Mouse (Mus musculus) MEL (cell line): ENCODE measurements around the gene Entr1. TPM values are rescaled to one million over a fixed set of nuclear protein-coding genes. Genes with fewer than 3 reads are reported as not detected.

Source experiments
- DNase-seq: peaks from one replicate; pipeline ENCODE4 v3.0.0; 2011; ENCODE audit warnings: low read depth, low spot score
- H3K27ac ChIP-seq: 2 replicates; pipeline ENCODE4 v1.5.1; 2012; ENCODE audit warnings: low read depth, mild to moderate bottlenecking, control low read depth, low read length, moderate library complexity; ENCODE audit not compliant: control insufficient read depth
- H3K27me3 ChIP-seq, 2 experiments: fragments of 150-350 bp in 1 of 2; sonication (generic) in 1 of 2; 2 replicates each; pipeline ENCODE4 v1.6.1; 2012; ENCODE audit warnings: low read length in 2 of 2, mild to moderate bottlenecking in 2 of 2, improper control_type of control experiment in 1 of 2, moderate library complexity in 1 of 2; ENCODE audit not compliant: insufficient read depth in 2 of 2, control insufficient read depth in 1 of 2
- H3K36me3 ChIP-seq, 2 experiments: 2 replicates each; pipeline ENCODE4 v1.6.1; 2012 to 2014; ENCODE audit warnings: low read length in 2 of 2, improper control_type of control experiment in 1 of 2, inconsistent platforms in 1 of 2, mild to moderate bottlenecking in 1 of 2; ENCODE audit not compliant: insufficient read depth in 2 of 2, control insufficient read depth in 1 of 2
- H3K4me1 ChIP-seq, 2 experiments: fragments of 150-350 bp in 1 of 2; sonication (generic) in 1 of 2; 2 replicates each; pipeline ENCODE4 v1.6.1; 2012; ENCODE audit warnings: low read length in 2 of 2, improper control_type of control experiment in 1 of 2, mild to moderate bottlenecking in 1 of 2; ENCODE audit not compliant: insufficient read depth in 2 of 2, control insufficient read depth in 1 of 2
- H3K4me3 ChIP-seq, 2 experiments: fragments of 150-350 bp in 1 of 2; sonication (generic) in 1 of 2; 2 replicates each; pipeline ENCODE4 v1.5.1; 2012; ENCODE audit warnings: low read depth in 2 of 2, low read length in 2 of 2, mild to moderate bottlenecking in 2 of 2, moderate library complexity in 2 of 2, control low read depth in 1 of 2, improper control_type of control experiment in 1 of 2; ENCODE audit not compliant: control insufficient read depth in 1 of 2, insufficient read depth in 1 of 2
- H3K79me2 ChIP-seq: 2 replicates; pipeline ENCODE4 v1.6.1; 2012; ENCODE audit warnings: mild to moderate bottlenecking, low read length, moderate library complexity; ENCODE audit not compliant: control insufficient read depth, poor library complexity, insufficient read depth
- H3K9ac ChIP-seq: 2 replicates; pipeline ENCODE4 v1.6.1; 2012; ENCODE audit warnings: low read depth, mild to moderate bottlenecking, control low read depth, low read length, moderate library complexity; ENCODE audit not compliant: control insufficient read depth, poor library complexity, severe bottlenecking
- H3K9me3 ChIP-seq: fragments of 150-350 bp; sonication (generic); replicated peaks from 2 replicates; pipeline ENCODE4 v1.6.1; 2012; ENCODE audit warnings: mild to moderate bottlenecking, low read length, improper control_type of control experiment, moderate library complexity; ENCODE audit not compliant: insufficient read depth
- CHD1 ChIP-seq: IDR thresholded peaks from 2 replicates; pipeline ENCODE4 v1.6.1; 2012; ENCODE audit warnings: low read depth, mild to moderate bottlenecking, inconsistent platforms, low read length, improper control_type of control experiment
- CTCF ChIP-seq, 3 experiments: IDR thresholded peaks in 2 of 3; conservative IDR thresholded peaks in 1 of 3; 2 replicates each; pipeline ENCODE4 v1.5.1; 2011 to 2012; ENCODE audit warnings: low read length in 3 of 3, low read depth in 2 of 3, mild to moderate bottlenecking in 2 of 3, improper control_type of control experiment in 1 of 3, inconsistent platforms in 1 of 3, mixed read lengths in 1 of 3, moderate library complexity in 1 of 3; ENCODE audit not compliant: control insufficient read depth in 1 of 3, insufficient read depth in 1 of 3, poor library complexity in 1 of 3, severe bottlenecking in 1 of 3
- ELF1 ChIP-seq: IDR thresholded peaks from 2 replicates; pipeline ENCODE4 v1.6.1; 2014; ENCODE audit warnings: low read depth, mild to moderate bottlenecking, inconsistent platforms, low read length, improper control_type of control experiment, moderate library complexity
- EP300 ChIP-seq, 2 experiments: IDR thresholded peaks; 2 replicates each; pipeline ENCODE4 v1.6.1; 2011; ENCODE audit warnings: improper control_type of control experiment in 2 of 2, low read length in 2 of 2, low read depth in 1 of 2, mild to moderate bottlenecking in 1 of 2
- ETS1 ChIP-seq: IDR thresholded peaks from 2 replicates; pipeline ENCODE4 v1.6.1; 2012; ENCODE audit warnings: low read depth, mild to moderate bottlenecking, inconsistent platforms, low read length, improper control_type of control experiment, moderate library complexity
- JUND ChIP-seq: IDR thresholded peaks from 2 replicates; pipeline ENCODE4 v1.6.1; 2011; ENCODE audit warnings: low read depth, mild to moderate bottlenecking, improper control_type of control experiment, low read length
- MAX ChIP-seq: IDR thresholded peaks from 2 replicates; pipeline ENCODE4 v1.6.1; 2011; ENCODE audit warnings: low read length, improper control_type of control experiment
- MAZ ChIP-seq: IDR thresholded peaks from 2 replicates; pipeline ENCODE4 v1.6.1; 2012; ENCODE audit warnings: low read depth, mild to moderate bottlenecking, inconsistent platforms, low read length, improper control_type of control experiment
- MEF2A ChIP-seq: IDR thresholded peaks from 2 replicates; pipeline ENCODE4 v1.6.1; 2014; ENCODE audit warnings: low read depth, mild to moderate bottlenecking, inconsistent platforms, low read length, improper control_type of control experiment; ENCODE audit not compliant: poor library complexity, insufficient replicate concordance, severe bottlenecking; ENCODE audit errors: extremely low read depth
- MYB ChIP-seq: IDR thresholded peaks from 2 replicates; pipeline ENCODE4 v1.6.1; 2011; ENCODE audit warnings: mild to moderate bottlenecking, low read depth, low read length, improper control_type of control experiment
- MYC ChIP-seq: IDR thresholded peaks from 2 replicates; pipeline ENCODE4 v1.6.1; 2011; ENCODE audit warnings: low read depth, mild to moderate bottlenecking, low read length, improper control_type of control experiment, moderate library complexity
- NRF1 ChIP-seq: IDR thresholded peaks from 2 replicates; pipeline ENCODE4 v1.6.1; 2014; ENCODE audit warnings: low read depth, mild to moderate bottlenecking, inconsistent platforms, low read length, improper control_type of control experiment, moderate library complexity; ENCODE audit not compliant: poor library complexity, insufficient read depth, severe bottlenecking
- POLR2A ChIP-seq, 2 experiments: IDR thresholded peaks; 2 replicates each; pipeline ENCODE4 v1.6.1; 2011 to 2012; ENCODE audit warnings: low read length in 2 of 2, mild to moderate bottlenecking in 2 of 2, control low read depth in 1 of 2, improper control_type of control experiment in 1 of 2, low read depth in 1 of 2, moderate library complexity in 1 of 2; ENCODE audit not compliant: control insufficient read depth in 1 of 2, insufficient read depth in 1 of 2, poor library complexity in 1 of 2
- RAD21 ChIP-seq: IDR thresholded peaks from 2 replicates; pipeline ENCODE4 v1.6.1; 2011; ENCODE audit warnings: mild to moderate bottlenecking, low read depth, low read length, improper control_type of control experiment
- RCOR1 ChIP-seq: IDR thresholded peaks from 2 replicates; pipeline ENCODE4 v1.6.1; 2012; ENCODE audit warnings: low read depth, mild to moderate bottlenecking, inconsistent platforms, low read length, improper control_type of control experiment
- SIN3A ChIP-seq: IDR thresholded peaks from 2 replicates; pipeline ENCODE4 v1.6.1; 2012; ENCODE audit warnings: low read length, improper control_type of control experiment, inconsistent platforms
- TAL1 ChIP-seq: IDR thresholded peaks from 2 replicates; pipeline ENCODE4 v1.6.1; 2012; ENCODE audit warnings: mild to moderate bottlenecking, inconsistent platforms, low read length, moderate library complexity, mixed read lengths
- TBP ChIP-seq: IDR thresholded peaks from 2 replicates; pipeline ENCODE4 v1.8.0; 2011; ENCODE audit warnings: low read depth, low read length, improper control_type of control experiment
- USF2 ChIP-seq, 2 experiments: IDR thresholded peaks; 2 replicates each; pipeline ENCODE4 v1.6.1; 2011 to 2012; ENCODE audit warnings: improper control_type of control experiment in 2 of 2, low read length in 2 of 2, borderline replicate concordance in 1 of 2, inconsistent platforms in 1 of 2, low read depth in 1 of 2, mild to moderate bottlenecking in 1 of 2; ENCODE audit not compliant: insufficient read depth in 1 of 2
- ZC3H11A ChIP-seq: IDR thresholded peaks from 2 replicates; pipeline ENCODE4 v1.6.1; 2012; ENCODE audit warnings: low read depth, mild to moderate bottlenecking, inconsistent platforms, low read length, improper control_type of control experiment
- ZKSCAN1 ChIP-seq: IDR thresholded peaks from 2 replicates; pipeline ENCODE4 v1.6.1; 2012; ENCODE audit warnings: low read depth, mild to moderate bottlenecking, inconsistent platforms, low read length, improper control_type of control experiment, moderate library complexity
- ZMIZ1 ChIP-seq: IDR thresholded peaks from 2 replicates; pipeline ENCODE4 v1.6.1; 2012; ENCODE audit warnings: low read depth, mild to moderate bottlenecking, inconsistent platforms, low read length, improper control_type of control experiment, moderate library complexity
- ZNF384 ChIP-seq: IDR thresholded peaks from 2 replicates; pipeline ENCODE4 v1.6.1; 2012; ENCODE audit warnings: low read depth, mild to moderate bottlenecking, inconsistent platforms, low read length, improper control_type of control experiment
- polyA plus RNA-seq, 2 experiments: library from polyadenylated mRNA; stranded (reverse) in 1 of 2; unstranded in 1 of 2; fragments of >175 nt in 1 of 2; fragments of >200 nt in 1 of 2; gene quantifications; 2 replicates each; pipeline versions ENCODE4 v1.2.1 to v1.2.4; 2012; ENCODE audit warnings: low replicate concordance in 2 of 2, low read depth in 1 of 2; ENCODE audit not compliant: insufficient read length in 2 of 2, insufficient read depth in 1 of 2, missing spikeins in 1 of 2
- total RNA-seq: library from RNA; depleted of rRNA; stranded (reverse); fragments of 300-350 nt; gene quantifications from 2 replicates; pipeline ENCODE4 v1.2.3, GENCODE M21; 2012

The Entr1 gene
- total and polyA plus RNA-seq, 3 experiments: 63.6 to 71.1 TPM; not detected in 1

- Histone ChIP-seq H3K4me3 (no peak overlapping the region), H3K79me2 (peaks cover 4% of the 10 kb centered on the region; the same call in 1 of the 2 replicates), H3K27ac (no peak overlapping the region), H3K9ac (no peak overlapping the region), H3K4me1 (no peaks in the 10 kb centered on the region), H3K27me3 (no peaks in the 10 kb centered on the region), H3K36me3 (peaks cover 0 to 9% of the 10 kb centered on the region in 2 experiments; a peak in 2 of 4 replicates), H3K9me3 (no peaks in the 10 kb centered on the region)
- TF ChIP-seq RCOR1 (no peak), JUND (no peak), MEF2A (no peak), RAD21 (no peak)
- DNase-seq: no peak
These were observed 45.9 kb upstream of the Entr1 start for GRCm38 (mm10) chr2:26434791-26435572.

GRCm38 (mm10) chr2:26429851-26430250 lies 40.7 kb upstream of the Entr1 start:
- Histone ChIP-seq H3K4me3 (no peak overlapping the region), H3K9ac (no peak overlapping the region), H3K27me3 (no peaks in the 10 kb centered on the region), H3K9me3 (no peaks in the 10 kb centered on the region), H3K4me1 (no peaks in the 10 kb centered on the region), H3K79me2 (no peaks in the 10 kb centered on the region), H3K36me3 (peaks cover 0 to 9% of the 10 kb centered on the region in 2 experiments; a peak in 2 of 4 replicates), H3K27ac (no peak overlapping the region)
- no peak for DNase-seq
- TF ChIP-seq ETS1: no peak
- TF ChIP-seq MAZ: no peak
- no peak for TF ChIP-seq SIN3A
- no peak for TF ChIP-seq USF2 (IDR thresholded peaks at IDR 0.05; ENCODE audit: borderline replicate concordance in 1 of 2, insufficient read depth in 1 of 2, low read depth in 1 of 2, low read length in 2 of 2)
- TF ChIP-seq CHD1: no peak
- TF ChIP-seq ZNF384: no peak
- TF ChIP-seq ZKSCAN1: no peak
- TF ChIP-seq ZMIZ1: no peak
- TF ChIP-seq CTCF (IDR thresholded peaks at IDR 0.05 in 2 of 3, conservative IDR thresholded peaks at IDR 0.05 in 1 of 3; ENCODE audit: control insufficient read depth in 1 of 3, insufficient read depth in 1 of 3, low read depth in 2 of 3, low read length in 3 of 3, poor library complexity in 1 of 3, severe bottlenecking in 1 of 3): no peak
- TF ChIP-seq TBP: no peak
- TF ChIP-seq ZC3H11A: no peak
- no peak for TF ChIP-seq TAL1
- no peak for TF ChIP-seq NRF1
- no peak for TF ChIP-seq ELF1
- no peak for TF ChIP-seq POLR2A (IDR thresholded peaks at IDR 0.05; ENCODE audit: control insufficient read depth in 1 of 2, insufficient read depth in 1 of 2, low read depth in 1 of 2, low read length in 2 of 2, poor library complexity in 1 of 2)
- no peak for TF ChIP-seq MAX
- TF ChIP-seq MYB: no peak
- TF ChIP-seq MYC: no peak
- no peak for TF ChIP-seq EP300 (IDR thresholded peaks at IDR 0.05; ENCODE audit: low read depth in 1 of 2, low read length in 2 of 2)
